Mouse (Mus musculus): Measurements from ENCODE around the gene Rpp25l. TPM values are rescaled to one million over a fixed set of nuclear protein-coding genes. Genes with fewer than 3 reads are reported as not detected.
"Not testable (repeated sequence)": the region's sequence is repeated elsewhere in the genome, so short reads cannot be mapped to it uniquely, and the experiment has no call there.

The Rpp25l gene
- 92.0 and 92.5 TPM in 2 replicates for polyA plus RNA-seq (2014; fragmentation: Nextera tagmentation; extraction: Ambion mirVana)

- peaks cover 13% of the 10 kb centered on the region for H3K4me1 ChIP-seq (replicated peaks; ENCODE audit: control insufficient read depth, insufficient read depth, low read length)
- ATAC-seq (replicated peaks; ENCODE audit: low FRiP score), result peak; percentile 75
- peaks cover 3% of the 10 kb centered on the region; the same call in 1 of the 2 replicates for H3K36me3 ChIP-seq (ENCODE audit: control insufficient read depth, insufficient read depth, low read length)
Observed at GRCm38 (mm10) chr4:41713197-41714067, at the start of gene Rpp25l. Gene Rpp25l (minus strand): TSS chr4:41713534.

DNA sequence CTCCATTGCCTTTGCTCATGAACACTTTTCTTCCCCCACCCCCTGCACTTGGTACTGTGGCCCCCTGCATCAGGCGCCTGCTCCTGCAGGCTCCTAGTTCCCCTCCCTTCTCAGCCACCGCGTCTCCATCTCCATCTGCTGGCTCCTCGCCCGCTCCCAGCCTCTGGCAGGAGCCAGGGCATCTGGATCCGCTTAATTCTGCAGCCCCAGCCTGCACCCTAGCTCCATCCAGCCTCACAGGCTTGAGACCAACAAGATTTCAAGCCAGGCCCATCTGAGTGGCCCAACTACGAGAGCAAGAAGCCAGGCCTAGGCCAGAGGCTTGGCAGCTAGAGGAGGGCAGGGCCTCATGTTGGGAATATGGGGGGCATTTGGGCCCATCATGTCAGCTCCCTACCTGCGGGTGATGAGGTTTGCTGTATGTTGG lies 49.4 kb upstream of the Rpp25l start:
- Histone ChIP-seq H3K4me1 (replicated peaks; ENCODE audit: control insufficient read depth, insufficient read depth, low read length) (peaks cover 11% of the 10 kb centered on the region), H3K4me2 (ENCODE audit: low read depth, low read length, severe bottlenecking) (peak overlapping the region; percentile 29; the same call in 1 of the 2 replicates), H3K27ac (ENCODE audit: low read depth, low read length) (peak overlapping the region; percentile 41)
- ATAC-seq (replicated peaks; ENCODE audit: low FRiP score); H3K36me3 ChIP-seq (ENCODE audit: control insufficient read depth, insufficient read depth, low read length); H3K4me3 ChIP-seq (ENCODE audit: low read depth, low read length); H3K9ac ChIP-seq (ENCODE audit: low read length); H3K9me3 ChIP-seq (ENCODE audit: control insufficient read depth, low read length); H3K27me3 ChIP-seq (ENCODE audit: control insufficient read depth, insufficient read depth, low read length): not testable (repeated sequence)
- WGBS, result 44% methylated on average over 8 of the region's 8 CpGs
- DNase-seq (ENCODE audit: low spot score), result peak; percentile 61

More at GRCm38 (mm10) chr4:41713197-41714067, at the start of gene Rpp25l:
- Histone ChIP-seq H3K27ac (ENCODE audit: low read depth, low read length) (0 out of 2 replicates have a peak within 1 kb of the TSS, but pooled peaks have one; percentile 8), H3K27me3 (ENCODE audit: control insufficient read depth, insufficient read depth, low read length) (no peaks in the 10 kb centered on the region), H3K4me3 (ENCODE audit: low read depth, low read length) (peak within 1 kb of the TSS; percentile 80), H3K9ac (ENCODE audit: low read length) (peak within 1 kb of the TSS; percentile 90), H3K4me2 (ENCODE audit: low read depth, low read length, severe bottlenecking) (peak within 1 kb of the TSS; percentile 90), H3K9me3 (ENCODE audit: control insufficient read depth, low read length) (no peaks in the 10 kb centered on the region)
- peak; percentile 93 for DNase-seq (ENCODE audit: low spot score)
- whole genome bisulfite sequencing, result under 1% methylated on average over 61 of the region's 61 CpGs

- H3K4me2 ChIP-seq (ENCODE audit: low read depth, low read length, severe bottlenecking), result peak overlapping the region; percentile 29; the same call in 1 of the 2 replicates
- peaks cover 11% of the 10 kb centered on the region for H3K4me1 ChIP-seq (replicated peaks; ENCODE audit: control insufficient read depth, insufficient read depth, low read length)
- 34% methylated on average over 8 of the region's 8 CpGs for WGBS
- H3K9ac ChIP-seq (ENCODE audit: low read length), result no peak overlapping the region; the same call in 1 of the 2 replicates
- H3K9me3 ChIP-seq (ENCODE audit: control insufficient read depth, low read length), result no peaks in the 10 kb centered on the region
- ATAC-seq (replicated peaks; ENCODE audit: low FRiP score), result no peak; the same call in 1 of the 2 replicates
- DNase-seq (ENCODE audit: low spot score), result peak; percentile 66
- no peaks in the 10 kb centered on the region for H3K27me3 ChIP-seq (ENCODE audit: control insufficient read depth, insufficient read depth, low read length)
- no peak overlapping the region for H3K4me3 ChIP-seq (ENCODE audit: low read depth, low read length)
- peak overlapping the region; percentile 41 for H3K27ac ChIP-seq (ENCODE audit: low read depth, low read length)
- H3K36me3 ChIP-seq (ENCODE audit: control insufficient read depth, insufficient read depth, low read length), result no peaks in the 10 kb centered on the region
Observed at GRCm38 (mm10) chr4:41762099-41762687, 48.9 kb upstream of the Rpp25l start.

- ATAC-seq (replicated peaks; ENCODE audit: low FRiP score) (no peak), DNase-seq (ENCODE audit: low spot score) (no peak)
Observed at GRCm38 (mm10) chr4:41761680-41762079, 48.3 kb upstream of the Rpp25l start.

GRCm38 (mm10) chr4:41760911-41761310 lies 47.6 kb upstream of the Rpp25l start:
- Histone ChIP-seq H3K27ac (ENCODE audit: low read depth, low read length) (peak overlapping the region; percentile 14; the same call in 1 of the 2 replicates), H3K27me3 (ENCODE audit: control insufficient read depth, insufficient read depth, low read length) (no peaks in the 10 kb centered on the region), H3K9me3 (ENCODE audit: control insufficient read depth, low read length) (no peaks in the 10 kb centered on the region), H3K4me1 (replicated peaks; ENCODE audit: control insufficient read depth, insufficient read depth, low read length) (peaks cover 11% of the 10 kb centered on the region), H3K9ac (ENCODE audit: low read length) (peak overlapping the region; percentile 58), H3K36me3 (ENCODE audit: control insufficient read depth, insufficient read depth, low read length) (no peaks in the 10 kb centered on the region), H3K4me3 (ENCODE audit: low read depth, low read length) (peak overlapping the region; percentile 32), H3K4me2 (ENCODE audit: low read depth, low read length, severe bottlenecking) (peak overlapping the region; percentile 48)
- ATAC-seq (replicated peaks; ENCODE audit: low FRiP score) (0 out of 2 replicates have a peak, but pooled peaks have one; percentile 37), DNase-seq (ENCODE audit: low spot score) (no peak)
- WGBS, result 88% methylated on average over 4 of the region's 4 CpGs

More at GRCm38 (mm10) chr4:41761680-41762079, 48.3 kb upstream of the Rpp25l start:
- H3K36me3 ChIP-seq (ENCODE audit: control insufficient read depth, insufficient read depth, low read length), result no peaks in the 10 kb centered on the region
- peak overlapping the region; percentile 48; the same call in 1 of the 2 replicates for H3K4me2 ChIP-seq (ENCODE audit: low read depth, low read length, severe bottlenecking)
- peak overlapping the region; percentile 41; the same call in 1 of the 2 replicates for H3K27ac ChIP-seq (ENCODE audit: low read depth, low read length)
- H3K27me3 ChIP-seq (ENCODE audit: control insufficient read depth, insufficient read depth, low read length), result no peaks in the 10 kb centered on the region
- no peak overlapping the region for H3K4me3 ChIP-seq (ENCODE audit: low read depth, low read length)
- peaks cover 11% of the 10 kb centered on the region for H3K4me1 ChIP-seq (replicated peaks; ENCODE audit: control insufficient read depth, insufficient read depth, low read length)
- no peaks in the 10 kb centered on the region for H3K9me3 ChIP-seq (ENCODE audit: control insufficient read depth, low read length)
- no peak overlapping the region; the same call in 1 of the 2 replicates for H3K9ac ChIP-seq (ENCODE audit: low read length)

DNA sequence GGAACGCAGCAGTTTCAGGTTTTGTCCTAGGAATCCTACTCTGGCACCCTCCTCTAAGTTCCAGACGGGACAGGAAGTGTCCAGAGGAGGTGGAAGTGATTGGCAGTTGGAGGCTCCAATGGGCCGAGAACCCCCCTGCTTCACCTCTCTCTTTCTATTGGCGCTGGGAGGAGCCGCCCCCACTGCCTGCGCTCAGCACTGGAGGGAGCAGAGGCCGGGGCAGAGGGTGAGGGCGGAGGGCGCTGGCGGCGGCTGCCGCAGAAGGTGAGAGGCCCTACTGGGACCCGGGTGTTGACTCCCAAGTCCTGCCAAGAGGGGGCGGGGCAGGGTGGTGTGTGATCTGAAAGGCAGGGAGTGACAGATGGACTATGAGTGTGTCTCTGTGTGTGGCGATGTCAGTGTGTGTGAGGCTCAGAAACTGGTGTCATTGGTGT lies 47.0 kb upstream of the Rpp25l start:
- H3K36me3 ChIP-seq (ENCODE audit: control insufficient read depth, insufficient read depth, low read length), result no peaks in the 10 kb centered on the region
- peak overlapping the region; percentile 64 for H3K27ac ChIP-seq (ENCODE audit: low read depth, low read length)
- WGBS, result under 1% methylated on average over 15 of the region's 15 CpGs
- H3K4me2 ChIP-seq (ENCODE audit: low read depth, low read length, severe bottlenecking), result peak overlapping the region; percentile 48
- peak; percentile 89 for ATAC-seq (replicated peaks; ENCODE audit: low FRiP score)
- peak; percentile 91 for DNase-seq (ENCODE audit: low spot score)
- no peaks in the 10 kb centered on the region for H3K27me3 ChIP-seq (ENCODE audit: control insufficient read depth, insufficient read depth, low read length)
- H3K9me3 ChIP-seq (ENCODE audit: control insufficient read depth, low read length), result no peaks in the 10 kb centered on the region
- peak overlapping the region; percentile 32 for H3K4me3 ChIP-seq (ENCODE audit: low read depth, low read length)
- peaks cover 11% of the 10 kb centered on the region for H3K4me1 ChIP-seq (replicated peaks; ENCODE audit: control insufficient read depth, insufficient read depth, low read length)
- H3K9ac ChIP-seq (ENCODE audit: low read length), result peak overlapping the region; percentile 58

GRCm38 (mm10) chr4:41759656-41760287 lies 46.4 kb upstream of the Rpp25l start:
- H3K9me3 ChIP-seq (ENCODE audit: control insufficient read depth, low read length), result no peaks in the 10 kb centered on the region
- H3K27ac ChIP-seq (ENCODE audit: low read depth, low read length), result peak overlapping the region; percentile 64
- no peaks in the 10 kb centered on the region for H3K36me3 ChIP-seq (ENCODE audit: control insufficient read depth, insufficient read depth, low read length)
- DNase-seq (ENCODE audit: low spot score) (peak; percentile 48), ATAC-seq (replicated peaks; ENCODE audit: low FRiP score) (no peak)
- peak overlapping the region; percentile 48 for H3K4me2 ChIP-seq (ENCODE audit: low read depth, low read length, severe bottlenecking)
- peak overlapping the region; percentile 58 for H3K9ac ChIP-seq (ENCODE audit: low read length)
- peaks cover 11% of the 10 kb centered on the region for H3K4me1 ChIP-seq (replicated peaks; ENCODE audit: control insufficient read depth, insufficient read depth, low read length)
- H3K27me3 ChIP-seq (ENCODE audit: control insufficient read depth, insufficient read depth, low read length), result no peaks in the 10 kb centered on the region
- H3K4me3 ChIP-seq (ENCODE audit: low read depth, low read length), result peak overlapping the region; percentile 32
- 42% methylated on average over 6 of the region's 6 CpGs for WGBS

DNA sequence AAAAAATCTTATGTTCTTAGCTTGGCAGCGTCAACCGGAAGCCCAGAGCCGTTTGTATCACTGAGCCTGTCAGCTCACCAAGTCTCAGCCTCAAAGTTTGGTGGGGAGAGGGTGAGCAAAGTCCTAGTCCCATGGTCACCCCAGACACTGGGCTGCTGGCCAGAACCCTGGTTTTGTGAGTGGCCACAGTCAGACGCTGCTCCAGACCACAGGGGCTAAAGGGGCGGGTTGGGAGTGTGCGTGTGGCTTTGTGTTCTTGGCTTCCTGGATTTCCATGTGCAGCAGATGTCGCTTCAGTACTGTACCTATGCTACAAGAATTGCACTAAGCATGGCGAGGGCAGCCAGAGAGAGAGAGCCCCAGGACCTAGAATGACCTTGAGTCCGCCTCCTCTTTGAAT lies 45.9 kb upstream of the Rpp25l start:
- 88% methylated on average over 9 of the region's 9 CpGs for WGBS
- H3K27me3 ChIP-seq (ENCODE audit: control insufficient read depth, insufficient read depth, low read length), result no peaks in the 10 kb centered on the region
- DNase-seq (ENCODE audit: low spot score), result peak; percentile 48
- H3K9ac ChIP-seq (ENCODE audit: low read length), result no peak overlapping the region
- H3K4me2 ChIP-seq (ENCODE audit: low read depth, low read length, severe bottlenecking), result no peak overlapping the region
- H3K4me1 ChIP-seq (replicated peaks; ENCODE audit: control insufficient read depth, insufficient read depth, low read length), result peaks cover 11% of the 10 kb centered on the region
- H3K27ac ChIP-seq (ENCODE audit: low read depth, low read length), result no peak overlapping the region
- no peaks in the 10 kb centered on the region for H3K9me3 ChIP-seq (ENCODE audit: control insufficient read depth, low read length)
- ATAC-seq (replicated peaks; ENCODE audit: low FRiP score), result no peak
- no peaks in the 10 kb centered on the region for H3K36me3 ChIP-seq (ENCODE audit: control insufficient read depth, insufficient read depth, low read length)
- H3K4me3 ChIP-seq (ENCODE audit: low read depth, low read length), result no peak overlapping the region

Measured in forebrain, embryonic 11.5 days (tissue).